Mouse (Mus musculus) liver, embryonic 15.5 days (tissue): ENCODE measurements around the gene Raly. TPM values are rescaled to one million over a fixed set of nuclear protein-coding genes. Genes with fewer than 3 reads are reported as not detected.
"Not testable (repeated sequence)": the region's sequence is repeated elsewhere in the genome, so short reads cannot be mapped to it uniquely, and the experiment has no call there.

Experiments
- ATAC-seq: fragments of 200-750 bp; cut with Nextera tagmentation; 2 replicates; pipeline ENCODE4 v1.8.0; 2017; ENCODE audit warnings: moderate number of reproducible peaks, mild to moderate bottlenecking, moderate library complexity; ENCODE audit not compliant: insufficient read depth
- H3K27ac ChIP-seq: fragments of 300-500 bp; sonication (generic); replicated peaks from 2 replicates; pipeline ENCODE4 v1.5.1; 2015; ENCODE audit warnings: mild to moderate bottlenecking, inconsistent platforms
- H3K27me3 ChIP-seq: fragments of 300-500 bp; sonication (generic); 2 replicates; pipeline ENCODE4 v1.6.1; 2015; ENCODE audit warnings: mild to moderate bottlenecking, inconsistent platforms
- H3K36me3 ChIP-seq: fragments of 300-500 bp; sonication (generic); replicated peaks from 2 replicates; pipeline ENCODE4 v1.6.1; 2015; ENCODE audit warnings: moderate library complexity, mild to moderate bottlenecking, inconsistent platforms
- H3K4me1 ChIP-seq: fragments of 300-500 bp; sonication (generic); replicated peaks from 2 replicates; pipeline ENCODE4 v1.6.1; 2015; ENCODE audit warnings: inconsistent platforms
- H3K4me2 ChIP-seq: fragments of 300-500 bp; sonication (generic); 2 replicates; pipeline ENCODE4 v1.6.1; 2015; ENCODE audit warnings: moderate library complexity, mild to moderate bottlenecking, inconsistent platforms
- H3K4me3 ChIP-seq: fragments of 300-500 bp; sonication (generic); replicated peaks from 2 replicates; pipeline ENCODE4 v1.5.1; 2015; ENCODE audit warnings: mild to moderate bottlenecking, inconsistent platforms
- H3K9ac ChIP-seq: fragments of 300-500 bp; sonication (generic); 2 replicates; pipeline ENCODE4 v1.6.1; 2015; ENCODE audit warnings: moderate library complexity, mild to moderate bottlenecking, inconsistent platforms
- H3K9me3 ChIP-seq: fragments of 300-500 bp; sonication (generic); replicated peaks from 2 replicates; pipeline ENCODE4 v1.6.1; 2016; ENCODE audit warnings: inconsistent platforms
- WGBS: fragments of 180-500 bp; shearing (Covaris S2); methylation state at CpG from one replicate; pipeline ENCODE4 v1.1.7; 2015; ENCODE audit warnings: mixed read lengths; ENCODE audit not compliant: insufficient replicate concordance; 5-methylcytosine and 5-hydroxymethylcytosine counted together
- polyA plus RNA-seq: library from polyadenylated mRNA; unstranded; fragments of >200 nt; fragmentation: Nextera tagmentation; extraction: Ambion mirVana; gene quantifications from 2 replicates; pipeline ENCODE4 v1.2.1, GENCODE M21; 2015

Gene Raly
- polyA plus RNA-seq, 1 experiment from 2014 or later = 24.9 TPM

DNA sequence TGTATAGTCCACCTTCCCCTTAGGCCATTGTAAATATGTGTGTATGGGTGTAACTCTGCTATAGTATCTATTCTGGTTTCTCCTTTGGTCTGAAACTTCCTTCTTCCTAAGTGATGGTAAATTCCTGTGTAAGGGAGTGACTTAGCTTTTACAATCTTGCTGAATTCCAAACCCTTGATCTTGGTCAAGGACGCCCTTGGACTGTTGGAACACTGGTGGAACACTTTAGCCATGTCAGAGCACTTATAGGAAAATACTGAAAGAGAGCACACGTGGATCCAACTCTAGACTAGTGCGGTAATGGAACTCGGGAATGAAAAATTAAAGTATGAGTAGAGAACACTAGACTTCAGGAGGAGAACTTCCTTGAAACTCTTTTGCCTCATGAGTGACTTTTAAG, 108.5 kb downstream of the Raly start:
- WGBS = 65% methylated on average over 4 of the region's 4 CpGs

DNA sequence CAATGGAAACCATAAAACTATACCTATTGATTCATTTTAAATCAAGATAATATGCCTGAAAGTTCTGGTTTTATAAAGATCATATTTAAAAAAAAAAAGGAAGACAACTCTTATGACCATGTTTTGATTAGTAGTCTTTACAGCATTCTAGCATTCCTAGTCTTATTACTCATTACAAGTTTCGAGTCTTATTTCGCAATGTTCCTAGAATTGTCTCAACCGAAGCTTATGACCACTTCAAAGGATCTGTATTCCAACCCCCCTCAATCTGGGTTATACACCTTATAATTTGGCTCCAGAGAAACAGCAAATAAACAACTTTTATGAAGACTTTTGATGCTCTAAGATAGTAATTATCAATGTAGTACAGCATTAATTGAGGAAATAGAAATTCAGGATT, 111.2 kb downstream of the Raly start:
- no peaks in the 10 kb centered on the region for H3K9me3 ChIP-seq
- no peak overlapping the region for H3K9ac ChIP-seq
- no peak overlapping the region for H3K27ac ChIP-seq
- no peak for ATAC-seq
- H3K36me3 ChIP-seq = no peaks in the 10 kb centered on the region
- WGBS = 56% methylated on average over 3 of the region's 3 CpGs
- no peak overlapping the region for H3K4me3 ChIP-seq
- no peak overlapping the region for H3K4me2 ChIP-seq
- peaks cover 11% of the 10 kb centered on the region; the same call in 1 of the 2 replicates for H3K27me3 ChIP-seq
- H3K4me1 ChIP-seq = no peaks in the 10 kb centered on the region

More for the DNA sequence above, 108.5 kb downstream of the Raly start:
- peaks cover 15% of the 10 kb centered on the region; the same call in 1 of the 2 replicates for H3K27me3 ChIP-seq
- not testable (repeated sequence) for H3K36me3 ChIP-seq, H3K27ac ChIP-seq, H3K9me3 ChIP-seq, H3K4me2 ChIP-seq, H3K9ac ChIP-seq, ATAC-seq, H3K4me1 ChIP-seq, H3K4me3 ChIP-seq

DNA sequence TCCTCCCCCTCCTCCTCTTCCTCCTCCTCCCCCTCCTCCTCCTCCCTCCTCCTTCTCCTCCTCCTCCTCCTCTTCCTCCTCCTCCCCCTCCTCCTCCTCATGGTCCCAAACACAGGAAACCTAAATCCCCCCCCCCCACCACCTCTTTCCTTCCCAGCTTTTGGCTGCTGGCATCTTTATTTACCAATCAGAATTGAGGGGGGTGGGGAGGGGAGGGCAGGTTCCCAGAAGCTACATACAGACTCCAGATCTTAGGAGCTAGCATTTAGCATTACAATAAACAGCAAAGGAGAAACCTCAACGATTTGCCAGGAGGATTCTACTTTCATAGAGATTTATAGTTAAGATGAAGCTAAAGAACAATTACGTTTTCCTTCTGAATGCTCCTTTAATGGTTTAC, 114.9 kb downstream of the Raly start:
- Histone ChIP-seq H3K4me3 (no peak overlapping the region), H3K9me3 (no peaks in the 10 kb centered on the region), H3K36me3 (no peaks in the 10 kb centered on the region), H3K27ac (no peak overlapping the region), H3K4me2 (no peak overlapping the region), H3K27me3 (peaks cover 8% of the 10 kb centered on the region; the same call in 1 of the 2 replicates), H3K4me1 (no peaks in the 10 kb centered on the region), H3K9ac (no peak overlapping the region)
- no peak for ATAC-seq
- 44% methylated on average over 2 of the region's 2 CpGs for WGBS

DNA sequence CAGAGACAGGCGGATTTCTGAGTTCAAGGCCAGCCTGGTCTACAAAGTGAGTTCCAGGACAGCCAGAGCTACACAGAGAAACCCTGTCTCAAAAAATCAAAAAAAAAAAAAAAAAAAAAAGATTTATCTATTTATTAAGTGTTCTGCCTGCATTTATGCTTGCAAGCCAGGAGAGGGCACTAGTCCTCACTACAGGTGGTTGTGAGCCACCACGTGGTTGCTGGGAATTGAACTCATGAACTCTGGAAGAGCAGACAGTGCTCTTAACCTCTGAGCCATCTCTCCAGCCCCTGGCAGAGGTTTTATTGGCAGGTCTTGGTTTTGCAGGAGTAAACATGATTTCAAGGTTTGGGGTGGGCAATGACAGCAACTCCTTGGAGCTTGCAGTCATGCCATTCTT, 117.3 kb downstream of the Raly start:
- WGBS = 27% methylated on average over 2 of the region's 2 CpGs
- H3K4me2 ChIP-seq, H3K9me3 ChIP-seq, H3K4me1 ChIP-seq, H3K36me3 ChIP-seq, H3K27ac ChIP-seq, H3K9ac ChIP-seq, H3K4me3 ChIP-seq, H3K27me3 ChIP-seq, ATAC-seq: not testable (repeated sequence)

DNA sequence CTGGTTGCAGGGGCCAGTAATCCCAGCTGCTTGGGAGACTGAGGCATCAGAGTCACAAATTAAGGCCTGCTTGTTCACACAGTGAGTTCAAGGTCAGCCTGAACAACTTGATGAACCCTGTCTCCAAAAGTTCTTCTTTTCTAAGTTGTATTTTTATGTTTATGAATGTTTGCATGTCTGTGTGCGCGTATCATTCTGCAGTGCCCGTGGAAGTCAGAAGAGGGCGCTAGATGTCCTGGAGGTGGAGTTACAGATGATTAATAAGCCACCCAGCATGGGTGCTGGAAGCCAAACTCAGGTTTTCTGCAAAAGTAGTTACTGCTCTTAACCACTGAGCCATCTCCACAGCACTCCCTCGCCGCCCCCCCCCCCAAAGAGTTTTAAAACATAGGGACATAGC, 118.9 kb downstream of the Raly start:
- 66% methylated on average over 6 of the region's 6 CpGs for WGBS

DNA sequence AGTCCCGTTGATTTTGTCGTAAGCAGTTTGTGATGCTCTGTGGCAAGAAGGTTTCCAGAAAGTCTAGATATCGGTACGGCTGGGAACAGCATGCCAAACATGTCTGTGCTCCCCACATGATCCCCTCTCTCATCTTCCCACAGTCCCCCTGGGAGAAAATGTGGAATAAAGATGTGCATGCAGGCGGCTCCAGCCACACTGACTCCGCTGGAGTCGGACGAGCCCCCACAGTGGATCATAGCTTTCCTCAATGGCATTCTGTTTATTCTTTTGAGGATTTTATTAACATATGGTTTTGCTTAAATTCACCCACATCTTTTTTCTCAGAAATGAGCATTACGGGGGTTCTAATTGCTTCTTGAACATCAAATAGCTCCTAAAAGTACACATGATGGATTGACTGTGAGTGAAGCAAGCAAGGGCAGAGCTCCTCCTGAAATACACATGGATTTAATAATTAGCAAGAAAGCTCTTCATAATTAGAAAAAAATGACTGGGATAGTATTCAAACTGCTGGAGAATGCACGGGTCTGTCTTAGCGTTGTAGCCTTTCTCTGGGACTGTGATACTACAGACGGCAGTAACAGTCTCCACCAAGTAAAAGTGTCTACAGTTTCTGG, 125.1 kb downstream of the Raly start:
- no peak for ATAC-seq
- Histone ChIP-seq H3K4me3 (no peak overlapping the region), H3K4me1 (no peaks in the 10 kb centered on the region), H3K27ac (no peak overlapping the region), H3K9me3 (no peaks in the 10 kb centered on the region), H3K27me3 (0 out of 2 replicates have a peak, but pooled peaks cover 12% of the 10 kb centered on the region), H3K9ac (no peak overlapping the region), H3K36me3 (no peaks in the 10 kb centered on the region), H3K4me2 (no peak overlapping the region)
- WGBS = 73% methylated on average over 12 of the region's 12 CpGs

More for the DNA sequence above, 118.9 kb downstream of the Raly start:
- no peaks in the 10 kb centered on the region for H3K9me3 ChIP-seq
- no peak for ATAC-seq
- H3K4me3 ChIP-seq = no peak overlapping the region
- H3K36me3 ChIP-seq = no peaks in the 10 kb centered on the region
- H3K4me2 ChIP-seq = no peak overlapping the region
- H3K4me1 ChIP-seq = no peaks in the 10 kb centered on the region
- no peak overlapping the region for H3K27ac ChIP-seq
- H3K27me3 ChIP-seq = 0 out of 2 replicates have a peak, but pooled peaks cover 7% of the 10 kb centered on the region
- no peak overlapping the region for H3K9ac ChIP-seq

DNA sequence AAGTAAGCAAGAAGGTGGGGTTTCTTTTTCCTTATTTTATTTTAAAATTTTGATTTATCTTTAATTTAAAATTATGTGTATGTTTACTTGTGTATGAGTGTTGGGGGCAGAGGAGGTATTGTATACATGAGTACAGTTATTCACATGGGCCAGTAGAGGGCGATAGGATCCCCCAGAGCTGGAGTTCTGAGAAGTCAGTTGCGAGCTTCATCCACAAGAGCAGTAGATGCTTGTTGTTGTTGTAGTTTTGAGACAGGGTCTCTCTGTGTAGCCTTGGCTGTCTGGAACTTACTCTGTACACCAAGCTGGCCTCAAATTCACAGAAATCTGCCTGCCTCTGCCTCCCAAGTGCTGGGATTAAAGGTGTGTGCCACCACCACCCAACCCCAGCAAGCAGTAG, 125.7 kb downstream of the Raly start:
- no peak for ATAC-seq
- 0% methylated on average over 2 of the region's 2 CpGs for WGBS
- Histone ChIP-seq H3K27ac (no peak overlapping the region), H3K4me1 (no peaks in the 10 kb centered on the region), H3K4me3 (no peak overlapping the region), H3K9me3 (no peaks in the 10 kb centered on the region), H3K4me2 (no peak overlapping the region), H3K36me3 (no peaks in the 10 kb centered on the region), H3K9ac (no peak overlapping the region), H3K27me3 (0 out of 2 replicates have a peak, but pooled peaks cover 12% of the 10 kb centered on the region)

Other genes with a start within 250 kb of the Raly start
- gene 1700003F12Rik, start 244.0 kb upstream of the Raly start, polyA plus RNA-seq = 1.0 and 1.9 TPM in 2 replicates
- gene Actl10, start 239.3 kb upstream of the Raly start, polyA plus RNA-seq = 0.07 TPM in 1 of 2 replicates, not detected in the other
- 0.40 and 0.71 TPM in 2 replicates for gene Necab3, start 232.2 kb upstream of the Raly start, polyA plus RNA-seq
- 19.2 and 23.9 TPM in 2 replicates for gene E2f1, start 221.2 kb upstream of the Raly start, polyA plus RNA-seq
- 34.6 and 43.9 TPM in 2 replicates for gene Pxmp4, start 187.4 kb upstream of the Raly start, polyA plus RNA-seq
- 2.6 TPM in 2 replicates for gene Zfp341, start 177.8 kb upstream of the Raly start, polyA plus RNA-seq
- gene 4930519P11Rik, start 177.7 kb upstream of the Raly start, polyA plus RNA-seq = not detected in 2 replicates
- 11.7 and 13.9 TPM in 2 replicates for gene Chmp4b, start 139.4 kb upstream of the Raly start, polyA plus RNA-seq
- not detected in 2 replicates for gene Gm14214, start 21.1 kb upstream of the Raly start, polyA plus RNA-seq
- gene a, start 306 bp downstream of the Raly start, polyA plus RNA-seq = 0.32 TPM in 1 of 2 replicates, not detected in the other
- 48.1 and 59.3 TPM in 2 replicates for gene Eif2s2, start 101.8 kb downstream of the Raly start, polyA plus RNA-seq
- 0.25 and 0.32 TPM in 2 replicates for gene Gm14226, start 227.2 kb downstream of the Raly start, polyA plus RNA-seq